Mouse (Mus musculus) natural killer cell, adult 2 months (primary cell): ENCODE results near the gene Cd36.
"Not testable (repeated sequence)": the region's sequence is repeated elsewhere in the genome, so short reads cannot be mapped to it uniquely, and the experiment has no call there.

Source experiments
- DNase-seq, 2 experiments: peaks; one replicate each; pipeline ENCODE4 v3.0.0; 2022; ENCODE audit warnings: low spot score in 2 of 2

Gene Cd36

GRCm38 (mm10) chr5:17888598-17888997 is at the start of gene Cd36:
Gene Cd36 (minus strand): TSS chr5:17888801.
- no peak for DNase-seq

GRCm38 (mm10) chr5:17934501-17934900 is 45.9 kb upstream of the Cd36 start:
- no peak for DNase-seq

GRCm38 (mm10) chr5:17931588-17931987 is 43.0 kb upstream of the Cd36 start:
- not testable (repeated sequence) for DNase-seq

- no peak for DNase-seq
These were observed 40.5 kb upstream of the Cd36 start for GRCm38 (mm10) chr5:17929006-17929567.

- no peak for DNase-seq
These were observed 39.9 kb upstream of the Cd36 start for GRCm38 (mm10) chr5:17928471-17928870.

- DNase-seq = no peak
These were observed 35.5 kb upstream of the Cd36 start for GRCm38 (mm10) chr5:17924085-17924518.

- DNase-seq = no peak
These were observed 35.0 kb upstream of the Cd36 start for GRCm38 (mm10) chr5:17923648-17924047.

- no peak for DNase-seq
These were observed 30.4 kb upstream of the Cd36 start for GRCm38 (mm10) chr5:17918966-17919365.

- DNase-seq = no peak
These were observed 16.2 kb upstream of the Cd36 start for GRCm38 (mm10) chr5:17904766-17905165.

- DNase-seq = no peak
These were observed 10.3 kb upstream of the Cd36 start for GRCm38 (mm10) chr5:17898948-17899347.

- not testable (repeated sequence) for DNase-seq
These were observed 9.0 kb upstream of the Cd36 start for GRCm38 (mm10) chr5:17897641-17898040.

GRCm38 (mm10) chr5:17893577-17894172 is 5.1 kb upstream of the Cd36 start:
- no peak for DNase-seq

GRCm38 (mm10) chr5:17889291-17889690 is 690 bp upstream of the Cd36 start:
- no peak for DNase-seq

GRCm38 (mm10) chr5:17886377-17886776 is 2.2 kb downstream of the Cd36 start:
- no peak for DNase-seq

- DNase-seq = no peak
These were observed 5.2 kb downstream of the Cd36 start for GRCm38 (mm10) chr5:17883357-17883875.

- no peak for DNase-seq
These were observed 7.1 kb downstream of the Cd36 start for GRCm38 (mm10) chr5:17881542-17881896.

- DNase-seq = no peak
These were observed 7.6 kb downstream of the Cd36 start for GRCm38 (mm10) chr5:17880799-17881541.

GRCm38 (mm10) chr5:17879924-17880323 is 8.7 kb downstream of the Cd36 start:
- DNase-seq = no peak

- no peak for DNase-seq
These were observed 11.6 kb downstream of the Cd36 start for GRCm38 (mm10) chr5:17877044-17877443.

GRCm38 (mm10) chr5:17876637-17877036 is 12.0 kb downstream of the Cd36 start:
- no peak for DNase-seq

GRCm38 (mm10) chr5:17874335-17874734 is 14.3 kb downstream of the Cd36 start:
- DNase-seq = no peak

- no peak for DNase-seq
These were observed 23.2 kb downstream of the Cd36 start for GRCm38 (mm10) chr5:17865432-17865831.

- no peak for DNase-seq
These were observed 25.5 kb downstream of the Cd36 start for GRCm38 (mm10) chr5:17863085-17863484.
